Mouse (Mus musculus) small intestine, adult 2 months (tissue): ENCODE measurements around the gene Wdr19. TPM values are rescaled to one million over a fixed set of nuclear protein-coding genes. Genes with fewer than 3 reads are reported as not detected.

Experiments used
- H3K27ac ChIP-seq: fragments of 200-500 bp; 2 replicates; pipeline ENCODE4 v1.5.1; 2012; ENCODE audit warnings: low read depth, low read length, control low read depth, inconsistent platforms; ENCODE audit not compliant: insufficient read depth
- H3K27me3 ChIP-seq: fragments of 200-500 bp; 2 replicates; pipeline ENCODE4 v1.6.1; 2012; ENCODE audit warnings: mild to moderate bottlenecking, moderate library complexity, low read length, inconsistent platforms; ENCODE audit not compliant: control insufficient read depth, insufficient read depth
- H3K36me3 ChIP-seq: fragments of 200-500 bp; 2 replicates; pipeline ENCODE4 v1.6.1; 2012; ENCODE audit warnings: mild to moderate bottlenecking, low read length, control low read depth, inconsistent platforms; ENCODE audit not compliant: control insufficient read depth, insufficient read depth
- H3K4me1 ChIP-seq: fragments of 200-500 bp; 2 replicates; pipeline ENCODE4 v1.6.1; 2012; ENCODE audit warnings: low read length, inconsistent platforms, mixed read lengths; ENCODE audit not compliant: control insufficient read depth, insufficient read depth, insufficient read length
- H3K4me3 ChIP-seq: fragments of 200-500 bp; 2 replicates; pipeline ENCODE4 v1.5.1; 2012; ENCODE audit warnings: low read depth, mild to moderate bottlenecking, control low read depth, inconsistent platforms, low read length, moderate library complexity
- CTCF ChIP-seq: fragments of 200-500 bp; IDR thresholded peaks from 2 replicates; pipeline ENCODE4 v1.5.1; 2012; ENCODE audit warnings: low read depth, mild to moderate bottlenecking, control low read depth, inconsistent platforms, low read length, moderate library complexity, mixed read lengths; ENCODE audit not compliant: insufficient replicate concordance, insufficient read length; ENCODE audit errors: extremely low read depth
- POLR2A ChIP-seq: fragments of 200-500 bp; IDR thresholded peaks from 2 replicates; pipeline ENCODE4 v1.6.1; 2012; ENCODE audit warnings: low read depth, mild to moderate bottlenecking, control low read depth, inconsistent platforms, low read length, moderate library complexity
- WGBS: fragments of 180-500 bp; shearing (Covaris S2); methylation state at CpG from one replicate; pipeline ENCODE4 v1.1.7; 2018; 5-methylcytosine and 5-hydroxymethylcytosine counted together
- polyA plus RNA-seq: library from polyadenylated mRNA; depleted of rRNA; stranded (reverse); fragments of >200 nt; gene quantifications from 2 replicates; pipeline ENCODE4 v1.2.3, GENCODE M21; 2012

Gene Wdr19
- polyA plus RNA-seq, 1 experiment = 0.70 TPM

- no peak for TF ChIP-seq POLR2A
- no peak for TF ChIP-seq CTCF
- no peaks in the 10 kb centered on the region for H3K27me3 ChIP-seq
- H3K4me1 ChIP-seq = no peaks in the 10 kb centered on the region
- H3K36me3 ChIP-seq = no peaks in the 10 kb centered on the region
- H3K4me3 ChIP-seq = no peak overlapping the region
- H3K27ac ChIP-seq = no peak overlapping the region
- 39% methylated on average over 13 of the region's 13 CpGs for WGBS
Observed at GRCm38 (mm10) chr5:65175918-65176484, 23.5 kb upstream of the Wdr19 start.

GRCm38 (mm10) chr5:65177026-65177514 lies 22.4 kb upstream of the Wdr19 start:
- no peaks in the 10 kb centered on the region for H3K27me3 ChIP-seq
- no peaks in the 10 kb centered on the region for H3K36me3 ChIP-seq
- 24% methylated on average over 11 of the region's 11 CpGs for WGBS
- no peak overlapping the region for H3K4me3 ChIP-seq
- no peak for TF ChIP-seq CTCF
- no peak for TF ChIP-seq POLR2A
- no peaks in the 10 kb centered on the region for H3K4me1 ChIP-seq
- no peak overlapping the region for H3K27ac ChIP-seq

DNA sequence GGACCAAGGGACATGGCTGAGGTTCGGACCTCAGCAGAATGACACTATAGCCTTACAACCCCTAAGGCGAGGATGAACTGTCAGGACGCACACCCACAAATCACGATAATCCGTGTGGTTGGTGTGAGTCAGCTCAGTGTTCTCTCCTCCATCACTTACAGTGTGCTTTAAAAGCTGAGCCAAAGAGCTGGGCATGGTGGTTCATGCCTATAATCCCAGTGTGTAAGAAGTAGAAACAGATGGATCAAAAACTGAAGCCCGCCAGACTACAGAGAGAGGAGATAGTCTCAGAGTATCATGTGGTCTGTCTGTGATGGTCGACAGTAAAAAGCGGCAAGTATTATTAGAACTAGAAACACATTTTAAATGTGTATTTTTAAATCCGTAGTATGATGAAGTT lies 21.0 kb upstream of the Wdr19 start:
- Histone ChIP-seq H3K4me3 (no peak overlapping the region), H3K4me1 (no peaks in the 10 kb centered on the region), H3K27ac (no peak overlapping the region), H3K27me3 (no peaks in the 10 kb centered on the region), H3K36me3 (no peaks in the 10 kb centered on the region)
- WGBS = 97% methylated on average over 9 of the region's 9 CpGs
- TF ChIP-seq CTCF (no peak), POLR2A (no peak)

GRCm38 (mm10) chr5:65181160-65181793 lies 18.2 kb upstream of the Wdr19 start:
- no peak for TF ChIP-seq CTCF
- no peak for TF ChIP-seq POLR2A
- no peaks in the 10 kb centered on the region for H3K4me1 ChIP-seq
- WGBS = 81% methylated on average over 21 of the region's 21 CpGs

DNA sequence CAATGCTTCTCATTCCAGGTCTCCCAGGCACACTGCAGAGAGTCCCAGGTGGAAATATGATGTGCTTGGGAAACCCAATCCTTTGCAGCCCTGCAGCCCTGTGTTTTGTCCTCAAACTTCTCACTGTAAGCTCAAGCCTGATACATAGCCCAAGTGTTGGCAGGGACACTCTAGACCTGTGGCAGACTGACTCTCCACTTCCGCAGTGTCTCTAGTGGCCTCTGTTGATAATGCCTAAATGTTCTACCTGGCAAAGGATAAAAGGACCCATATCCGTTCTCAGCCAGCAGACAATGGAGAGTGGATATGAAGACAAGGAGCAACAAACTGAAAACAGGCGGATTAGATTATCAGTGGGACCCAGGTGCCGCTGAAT lies 17.7 kb upstream of the Wdr19 start:
- no peak for TF ChIP-seq POLR2A
- no peak for TF ChIP-seq CTCF
- no peak overlapping the region for H3K27ac ChIP-seq
- no peaks in the 10 kb centered on the region for H3K27me3 ChIP-seq
- H3K4me1 ChIP-seq = no peaks in the 10 kb centered on the region
- no peak overlapping the region for H3K4me3 ChIP-seq
- 60% methylated on average over 4 of the region's 4 CpGs for WGBS
- H3K36me3 ChIP-seq = no peaks in the 10 kb centered on the region

More at GRCm38 (mm10) chr5:65181160-65181793, 18.2 kb upstream of the Wdr19 start:
- Histone ChIP-seq H3K36me3 (no peaks in the 10 kb centered on the region), H3K4me3 (no peak overlapping the region), H3K27ac (no peak overlapping the region), H3K27me3 (no peaks in the 10 kb centered on the region)

DNA sequence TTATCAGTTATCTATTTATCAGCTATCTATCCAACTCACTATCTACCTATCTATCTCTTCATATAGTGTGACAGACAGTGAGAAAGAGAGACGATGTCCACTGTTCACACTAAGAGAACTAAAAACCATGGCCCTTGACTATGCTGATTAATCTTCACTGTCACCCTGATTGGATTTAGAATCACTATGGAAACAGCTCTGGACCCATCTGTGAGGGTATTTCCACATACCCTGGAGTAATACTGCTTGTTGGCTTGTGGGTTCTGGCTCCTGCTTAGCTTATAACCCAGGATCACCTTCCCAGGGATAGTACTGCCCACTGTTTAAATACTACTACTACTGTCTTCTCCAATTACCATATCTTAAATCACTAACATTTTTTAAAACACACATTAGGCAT lies 17.2 kb upstream of the Wdr19 start:
- Histone ChIP-seq H3K36me3 (no peaks in the 10 kb centered on the region), H3K27ac (no peak overlapping the region), H3K4me3 (no peak overlapping the region), H3K27me3 (no peaks in the 10 kb centered on the region), H3K4me1 (no peaks in the 10 kb centered on the region)
- no peak for TF ChIP-seq CTCF
- TF ChIP-seq POLR2A = no peak
- WGBS = 85% methylated on average over 1 of the region's 1 CpGs

GRCm38 (mm10) chr5:65191601-65192000 lies 7.9 kb upstream of the Wdr19 start:
- WGBS = 94% methylated on average over 5 of the region's 5 CpGs
- no peak for TF ChIP-seq CTCF
- TF ChIP-seq POLR2A = no peak
- Histone ChIP-seq H3K4me3 (no peak overlapping the region), H3K27ac (no peak overlapping the region), H3K36me3 (no peaks in the 10 kb centered on the region), H3K4me1 (no peaks in the 10 kb centered on the region), H3K27me3 (no peaks in the 10 kb centered on the region)
